Mouse (Mus musculus): ENCODE data around the gene Slc16a5. TPM values are rescaled to one million over a fixed set of nuclear protein-coding genes. Genes with fewer than 3 reads are reported as not detected.

Gene Slc16a5
- total and polyA plus RNA-seq, 3 experiments, result 0.06 TPM; not detected in 2

DNA sequence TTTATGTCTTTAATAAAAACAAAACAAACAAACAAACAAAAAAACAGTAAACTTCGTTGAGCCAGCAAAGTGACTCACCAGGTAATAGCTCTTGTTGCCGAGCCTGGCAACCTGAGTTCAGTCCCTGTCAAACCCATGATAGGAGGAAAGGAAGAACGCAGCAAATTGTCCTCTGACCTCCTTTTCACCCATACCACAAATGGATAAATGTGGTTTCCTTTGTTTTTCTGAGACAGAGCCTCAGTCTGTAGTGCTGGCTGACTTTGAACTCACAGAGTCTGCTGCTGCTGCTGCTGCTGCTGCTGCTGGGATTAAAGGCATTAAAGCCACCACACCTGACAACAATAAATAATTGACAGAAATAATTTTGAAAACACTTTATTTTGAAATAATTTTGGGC is 39.2 kb upstream of the Slc16a5 start:
- DNase-seq, result no peak
- intact Hi-C loops (cut with DNase I), result no loop called here
- H3K4me3 ChIP-seq, result no peak overlapping the region
- H3K4me1 ChIP-seq (ENCODE audit: control insufficient read depth, insufficient read depth, low read length), result peaks cover 11% of the 10 kb centered on the region
- WGBS, result 87% methylated on average over 3 of the region's 3 CpGs
- no peaks in the 10 kb centered on the region for H3K27me3 ChIP-seq (ENCODE audit: control insufficient read depth, insufficient read depth, low read length)
- 0 out of 2 replicates have a peak, but pooled peaks cover 3% of the 10 kb centered on the region for H3K36me3 ChIP-seq (ENCODE audit: control insufficient read depth, insufficient read depth, low read length)
- H3K9ac ChIP-seq (ENCODE audit: low read depth, low read length), result no peak overlapping the region
- H3K79me2 ChIP-seq (replicated peaks; ENCODE audit: control insufficient read depth, insufficient read depth, low read length), result no peaks in the 10 kb centered on the region
- H3K27ac ChIP-seq, result no peak overlapping the region
- TF ChIP-seq POLR2A (IDR thresholded peaks at IDR 0.05; ENCODE audit: insufficient read depth, low read depth, low read length) (no peak), EP300 (IDR thresholded peaks at IDR 0.05; ENCODE audit: insufficient read depth, low read depth, low read length) (no peak), CTCF (IDR thresholded peaks at IDR 0.05) (no peak)

DNA sequence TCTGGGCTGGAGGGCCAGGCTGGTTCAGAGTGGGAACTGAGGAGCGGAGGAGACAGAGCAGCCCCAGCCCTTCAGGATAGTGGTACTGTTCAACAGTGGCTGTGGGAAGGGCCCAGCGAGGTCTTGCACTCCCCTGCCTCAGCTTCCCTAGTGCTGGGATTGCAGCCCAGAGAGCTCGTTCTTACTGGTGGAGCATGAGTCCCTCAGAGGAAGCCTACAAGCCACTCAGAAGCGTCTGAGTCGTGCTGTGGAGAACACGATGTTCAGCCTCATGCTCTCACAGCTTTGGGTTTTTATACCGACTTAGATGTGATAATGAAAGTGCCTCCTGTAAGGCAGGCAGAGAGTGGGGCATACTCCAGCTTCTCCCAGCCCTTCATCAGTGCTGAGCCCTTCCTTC is 37.6 kb upstream of the Slc16a5 start:
- intact Hi-C loops (cut with DNase I), result loop anchor here (5.0 kb wide), 1 partner anchor 67 kb away; no protein-coding TSS in a partner anchor
- H3K36me3 ChIP-seq (ENCODE audit: control insufficient read depth, insufficient read depth, low read length), result 0 out of 2 replicates have a peak, but pooled peaks cover 2% of the 10 kb centered on the region

DNA sequence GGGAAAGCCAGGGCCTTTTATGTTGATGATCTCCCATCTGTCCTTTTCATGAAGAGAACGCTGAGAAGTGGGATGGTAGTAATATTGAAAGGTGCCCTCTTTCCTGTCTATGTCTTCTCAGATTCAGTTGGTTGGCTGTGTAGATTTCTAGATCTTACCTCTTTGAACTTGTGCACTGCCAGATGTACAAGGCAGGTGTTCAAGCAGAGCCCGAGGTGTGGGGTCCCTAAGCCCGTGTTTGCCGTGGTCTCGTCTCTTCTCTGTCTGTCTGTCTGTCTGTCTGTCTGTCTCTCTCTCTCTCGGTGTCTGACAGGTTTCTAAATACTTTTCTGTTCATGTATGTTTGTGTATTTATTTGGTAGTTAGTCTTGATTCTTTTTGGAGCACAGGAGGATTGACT is 36.6 kb upstream of the Slc16a5 start:
- DNase-seq, result no peak
- H3K36me3 ChIP-seq (ENCODE audit: control insufficient read depth, insufficient read depth, low read length), result 0 out of 2 replicates have a peak, but pooled peaks cover 2% of the 10 kb centered on the region
- no peaks in the 10 kb centered on the region for H3K27me3 ChIP-seq (ENCODE audit: control insufficient read depth, insufficient read depth, low read length)
- no peak overlapping the region for H3K4me3 ChIP-seq
- intact Hi-C loops (cut with DNase I), result loop anchor here (5.0 kb wide), 1 partner anchor 68 kb away; no protein-coding TSS in a partner anchor
- H3K9ac ChIP-seq (ENCODE audit: low read depth, low read length), result no peak overlapping the region
- no peaks in the 10 kb centered on the region for H3K79me2 ChIP-seq (replicated peaks; ENCODE audit: control insufficient read depth, insufficient read depth, low read length)
- WGBS, result 88% methylated on average over 6 of the region's 6 CpGs
- TF ChIP-seq EP300 (IDR thresholded peaks at IDR 0.05; ENCODE audit: insufficient read depth, low read depth, low read length), result no peak
- TF ChIP-seq POLR2A (IDR thresholded peaks at IDR 0.05; ENCODE audit: insufficient read depth, low read depth, low read length), result no peak
- no peak for TF ChIP-seq CTCF (IDR thresholded peaks at IDR 0.05)
- peaks cover 8% of the 10 kb centered on the region for H3K4me1 ChIP-seq (ENCODE audit: control insufficient read depth, insufficient read depth, low read length)
- no peak overlapping the region for H3K27ac ChIP-seq

More for the DNA sequence above, 37.6 kb upstream of the Slc16a5 start:
- Histone ChIP-seq H3K27ac (no peak overlapping the region), H3K79me2 (replicated peaks; ENCODE audit: control insufficient read depth, insufficient read depth, low read length) (no peaks in the 10 kb centered on the region), H3K9ac (ENCODE audit: low read depth, low read length) (no peak overlapping the region), H3K4me3 (no peak overlapping the region), H3K27me3 (ENCODE audit: control insufficient read depth, insufficient read depth, low read length) (no peaks in the 10 kb centered on the region), H3K4me1 (ENCODE audit: control insufficient read depth, insufficient read depth, low read length) (peaks cover 8% of the 10 kb centered on the region)
- no peak for DNase-seq
- WGBS, result 85% methylated on average over 7 of the region's 7 CpGs
- no peak for TF ChIP-seq CTCF (IDR thresholded peaks at IDR 0.05)
- TF ChIP-seq EP300 (IDR thresholded peaks at IDR 0.05; ENCODE audit: insufficient read depth, low read depth, low read length), result no peak
- no peak for TF ChIP-seq POLR2A (IDR thresholded peaks at IDR 0.05; ENCODE audit: insufficient read depth, low read depth, low read length)

GRCm38 (mm10) chr11:115427482-115428331 is 34.6 kb upstream of the Slc16a5 start:
- Histone ChIP-seq H3K27me3 (ENCODE audit: control insufficient read depth, insufficient read depth, low read length) (no peaks in the 10 kb centered on the region), H3K27ac (peak overlapping the region; percentile 72), H3K4me3 (no peak overlapping the region), H3K79me2 (replicated peaks; ENCODE audit: control insufficient read depth, insufficient read depth, low read length) (no peaks in the 10 kb centered on the region), H3K36me3 (ENCODE audit: control insufficient read depth, insufficient read depth, low read length) (no peaks in the 10 kb centered on the region), H3K4me1 (ENCODE audit: control insufficient read depth, insufficient read depth, low read length) (peaks cover 2% of the 10 kb centered on the region), H3K9ac (ENCODE audit: low read depth, low read length) (peak overlapping the region; percentile 49; the same call in 1 of the 2 replicates)
- TF ChIP-seq POLR2A (IDR thresholded peaks at IDR 0.05; ENCODE audit: insufficient read depth, low read depth, low read length) (peak; percentile 42; the same call in 1 of the 2 replicates), CTCF (IDR thresholded peaks at IDR 0.05) (peak; percentile 88), EP300 (IDR thresholded peaks at IDR 0.05; ENCODE audit: insufficient read depth, low read depth, low read length) (peak; percentile 69)
- DNase-seq, result peak; percentile 68 to 78
- intact Hi-C loops (cut with DNase I), result loop anchor here (1.0 to 5.0 kb wide), 2 partner anchors 47 to 70 kb away; no protein-coding TSS in a partner anchor
- 15% methylated on average over 20 of the region's 20 CpGs for WGBS

DNA sequence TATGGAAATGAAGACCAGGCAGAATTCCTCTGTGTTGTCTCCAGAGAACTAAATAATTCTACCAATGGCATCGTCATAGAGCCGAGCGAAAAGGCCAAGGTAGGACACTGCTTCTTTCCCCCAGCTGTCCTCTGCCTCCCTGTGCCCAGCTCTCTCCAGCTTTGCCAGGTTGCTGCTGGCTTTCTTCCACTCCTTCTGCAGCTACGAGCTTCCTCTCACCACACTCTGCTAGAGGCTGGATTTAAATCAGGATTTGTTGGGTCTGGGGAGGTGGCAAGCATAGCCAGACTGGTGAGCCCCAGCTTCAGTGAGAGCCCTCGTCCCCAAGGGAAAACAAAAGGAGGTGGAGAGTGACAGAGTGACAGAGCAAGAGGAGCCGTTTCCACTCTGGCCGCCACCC is 33.0 kb upstream of the Slc16a5 start:
- H3K27ac ChIP-seq, result no peak overlapping the region
- H3K4me1 ChIP-seq (ENCODE audit: control insufficient read depth, insufficient read depth, low read length), result peaks cover 2% of the 10 kb centered on the region
- DNase-seq, result no peak
- H3K36me3 ChIP-seq (ENCODE audit: control insufficient read depth, insufficient read depth, low read length), result no peaks in the 10 kb centered on the region
- TF ChIP-seq POLR2A (IDR thresholded peaks at IDR 0.05; ENCODE audit: insufficient read depth, low read depth, low read length), result no peak
- TF ChIP-seq CTCF (IDR thresholded peaks at IDR 0.05), result no peak
- TF ChIP-seq EP300 (IDR thresholded peaks at IDR 0.05; ENCODE audit: insufficient read depth, low read depth, low read length), result no peak
- H3K27me3 ChIP-seq (ENCODE audit: control insufficient read depth, insufficient read depth, low read length), result no peaks in the 10 kb centered on the region
- intact Hi-C loops (cut with DNase I), result loop anchor here (5.0 kb wide), 1 partner anchor 72 kb away; no protein-coding TSS in a partner anchor
- H3K4me3 ChIP-seq, result no peak overlapping the region
- WGBS, result 59% methylated on average over 7 of the region's 7 CpGs
- no peaks in the 10 kb centered on the region for H3K79me2 ChIP-seq (replicated peaks; ENCODE audit: control insufficient read depth, insufficient read depth, low read length)
- no peak overlapping the region for H3K9ac ChIP-seq (ENCODE audit: low read depth, low read length)

DNA sequence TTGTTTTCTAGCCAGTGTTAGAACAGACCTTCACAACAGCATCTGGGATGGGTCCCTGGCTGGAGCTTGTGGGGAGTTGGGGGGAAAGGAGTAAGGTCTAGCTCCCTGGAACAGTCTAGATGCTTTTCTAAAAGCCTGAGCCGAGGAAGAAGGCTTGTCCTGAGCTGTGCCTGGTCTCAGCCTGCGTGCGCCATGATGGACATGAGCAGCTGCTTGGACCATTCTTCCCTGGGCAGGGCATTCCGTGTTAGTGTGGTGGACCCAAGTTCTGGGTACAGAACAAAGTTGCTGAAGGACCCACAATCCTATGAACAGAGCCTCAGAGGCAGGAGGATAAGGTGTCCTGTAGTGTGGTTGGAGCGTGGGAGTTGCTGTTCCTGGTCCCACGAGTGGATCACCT is 31.7 kb upstream of the Slc16a5 start:
- peaks cover 2% of the 10 kb centered on the region for H3K4me1 ChIP-seq (ENCODE audit: control insufficient read depth, insufficient read depth, low read length)
- TF ChIP-seq EP300 (IDR thresholded peaks at IDR 0.05; ENCODE audit: insufficient read depth, low read depth, low read length), result no peak
- no peak for TF ChIP-seq CTCF (IDR thresholded peaks at IDR 0.05)
- TF ChIP-seq POLR2A (IDR thresholded peaks at IDR 0.05; ENCODE audit: insufficient read depth, low read depth, low read length), result no peak
- no peak overlapping the region for H3K4me3 ChIP-seq
- no peaks in the 10 kb centered on the region for H3K36me3 ChIP-seq (ENCODE audit: control insufficient read depth, insufficient read depth, low read length)
- intact Hi-C loops (cut with DNase I), result no loop called here
- H3K9ac ChIP-seq (ENCODE audit: low read depth, low read length), result no peak overlapping the region
- no peaks in the 10 kb centered on the region for H3K27me3 ChIP-seq (ENCODE audit: control insufficient read depth, insufficient read depth, low read length)
- no peak overlapping the region for H3K27ac ChIP-seq
- 93% methylated on average over 6 of the region's 6 CpGs for WGBS
- H3K79me2 ChIP-seq (replicated peaks; ENCODE audit: control insufficient read depth, insufficient read depth, low read length), result no peaks in the 10 kb centered on the region
- DNase-seq, result no peak
